Mouse (Mus musculus): ENCODE data around the gene Gcnt2. TPM values are rescaled to one million over a fixed set of nuclear protein-coding genes. Genes with fewer than 3 reads are reported as not detected.

Gene Gcnt2
- polyA plus RNA-seq, 1 experiment: not detected

DNA sequence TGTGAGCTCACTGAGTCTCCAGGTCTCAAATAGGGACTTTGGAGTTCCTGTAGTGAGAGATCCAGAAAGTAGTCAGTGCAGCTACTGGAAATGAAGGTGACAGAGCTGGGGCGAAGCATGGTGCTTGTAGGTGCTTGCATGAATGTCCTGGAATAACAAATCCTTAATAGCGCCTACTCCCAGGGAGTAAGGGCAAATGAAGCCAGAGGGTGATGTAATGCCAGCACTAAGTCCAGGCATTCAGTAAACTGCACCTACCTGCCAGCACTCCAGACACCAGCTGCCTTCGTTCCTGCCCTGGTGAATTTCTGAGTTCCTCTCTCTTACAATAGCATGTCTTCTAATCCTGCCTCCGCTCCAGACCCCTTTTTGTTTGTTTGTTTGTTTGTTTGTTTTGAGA is 39.1 kb downstream of the Gcnt2 start:
- Histone ChIP-seq H3K4me1 (ENCODE audit: control insufficient read depth) (no peaks in the 10 kb centered on the region), H3K27me3 (ENCODE audit: control insufficient read depth) (no peaks in the 10 kb centered on the region), H3K9me3 (ENCODE audit: control insufficient read depth, low read length) (no peaks in the 10 kb centered on the region), H3K4me3 (replicated peaks) (no peak overlapping the region), H3K36me3 (ENCODE audit: control insufficient read depth) (no peaks in the 10 kb centered on the region)
- no peak for TF ChIP-seq TAL1 (IDR thresholded peaks at IDR 0.05; ENCODE audit: low read length)
- TF ChIP-seq GATA1 (IDR thresholded peaks at IDR 0.05; ENCODE audit: low read length): no peak

DNA sequence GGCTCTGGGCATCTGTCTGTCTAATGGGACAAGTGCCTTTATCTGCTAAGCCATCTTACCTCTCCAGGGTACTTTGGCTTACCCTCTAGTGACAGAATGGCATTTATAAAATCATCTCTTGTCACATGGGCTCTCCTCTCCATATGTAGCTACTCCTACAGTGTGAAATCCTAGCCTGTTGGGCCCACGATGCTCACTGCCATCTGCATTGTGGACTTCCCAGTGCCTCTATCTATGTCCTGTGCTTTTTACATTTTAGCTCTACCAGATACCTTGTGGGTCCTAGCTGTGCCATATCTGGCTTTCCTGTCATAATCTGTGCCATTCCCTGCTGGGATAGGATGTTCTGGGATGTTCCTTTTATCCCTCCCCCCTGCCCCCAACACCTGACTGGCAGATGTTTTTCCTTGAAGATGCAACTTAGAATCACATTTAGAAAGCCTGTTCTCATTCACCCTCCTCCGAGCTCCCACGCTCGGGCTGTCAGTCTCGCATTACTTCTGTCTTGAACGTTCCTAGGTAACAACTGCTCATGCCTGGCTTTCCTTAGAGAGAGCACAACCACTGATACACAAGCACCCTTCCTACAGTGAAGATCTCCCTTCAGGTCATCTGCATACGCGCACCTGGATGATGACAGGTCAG is 39.9 kb downstream of the Gcnt2 start:
- H3K4me3 ChIP-seq (replicated peaks): no peak overlapping the region
- TF ChIP-seq TAL1 (IDR thresholded peaks at IDR 0.05; ENCODE audit: low read length) (no peak), GATA1 (IDR thresholded peaks at IDR 0.05; ENCODE audit: low read length) (no peak)
- no peaks in the 10 kb centered on the region for H3K9me3 ChIP-seq (ENCODE audit: control insufficient read depth, low read length)
- no peaks in the 10 kb centered on the region for H3K36me3 ChIP-seq (ENCODE audit: control insufficient read depth)
- no peaks in the 10 kb centered on the region for H3K4me1 ChIP-seq (ENCODE audit: control insufficient read depth)
- no peaks in the 10 kb centered on the region for H3K27me3 ChIP-seq (ENCODE audit: control insufficient read depth)

- Histone ChIP-seq H3K27me3 (ENCODE audit: control insufficient read depth) (no peaks in the 10 kb centered on the region), H3K4me1 (ENCODE audit: control insufficient read depth) (no peaks in the 10 kb centered on the region), H3K36me3 (ENCODE audit: control insufficient read depth) (no peaks in the 10 kb centered on the region), H3K9me3 (ENCODE audit: control insufficient read depth, low read length) (no peaks in the 10 kb centered on the region), H3K4me3 (replicated peaks) (no peak overlapping the region)
- no peak for TF ChIP-seq TAL1 (IDR thresholded peaks at IDR 0.05; ENCODE audit: low read length)
- no peak for TF ChIP-seq GATA1 (IDR thresholded peaks at IDR 0.05; ENCODE audit: low read length)
Measured at GRCm38 (mm10) chr13:40899994-40900970, 40.7 kb downstream of the Gcnt2 start.

DNA sequence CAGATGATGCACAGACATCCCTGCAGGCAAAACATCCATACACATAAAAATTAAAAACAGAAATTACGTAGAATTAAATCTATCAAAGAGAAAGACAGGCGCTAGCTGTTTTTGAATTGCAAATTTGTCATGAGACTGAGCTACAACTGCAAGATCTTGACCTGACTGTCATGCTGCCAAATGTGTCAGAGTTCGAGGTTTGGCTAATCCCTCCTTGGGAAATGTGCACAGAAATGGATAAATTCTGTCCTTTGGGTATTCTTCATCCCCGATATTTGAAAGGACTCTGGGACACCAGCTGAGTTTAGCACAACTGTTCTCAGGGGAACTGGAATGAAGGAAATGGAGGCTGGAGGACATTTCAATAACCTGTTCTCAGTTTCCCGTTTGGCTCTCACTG is 41.7 kb downstream of the Gcnt2 start:
- Histone ChIP-seq H3K27me3 (ENCODE audit: control insufficient read depth) (no peaks in the 10 kb centered on the region), H3K4me3 (replicated peaks) (no peak overlapping the region), H3K9me3 (ENCODE audit: control insufficient read depth, low read length) (no peaks in the 10 kb centered on the region), H3K4me1 (ENCODE audit: control insufficient read depth) (no peaks in the 10 kb centered on the region), H3K36me3 (ENCODE audit: control insufficient read depth) (no peaks in the 10 kb centered on the region)
- TF ChIP-seq TAL1 (IDR thresholded peaks at IDR 0.05; ENCODE audit: low read length) (no peak), GATA1 (IDR thresholded peaks at IDR 0.05; ENCODE audit: low read length) (no peak)

GRCm38 (mm10) chr13:40901831-40902459 is 42.4 kb downstream of the Gcnt2 start:
- Histone ChIP-seq H3K4me3 (replicated peaks) (no peak overlapping the region), H3K9me3 (ENCODE audit: control insufficient read depth, low read length) (no peaks in the 10 kb centered on the region), H3K27me3 (ENCODE audit: control insufficient read depth) (no peaks in the 10 kb centered on the region), H3K4me1 (ENCODE audit: control insufficient read depth) (no peaks in the 10 kb centered on the region), H3K36me3 (ENCODE audit: control insufficient read depth) (no peaks in the 10 kb centered on the region)
- TF ChIP-seq TAL1 (IDR thresholded peaks at IDR 0.05; ENCODE audit: low read length) (no peak), GATA1 (IDR thresholded peaks at IDR 0.05; ENCODE audit: low read length) (no peak)

DNA sequence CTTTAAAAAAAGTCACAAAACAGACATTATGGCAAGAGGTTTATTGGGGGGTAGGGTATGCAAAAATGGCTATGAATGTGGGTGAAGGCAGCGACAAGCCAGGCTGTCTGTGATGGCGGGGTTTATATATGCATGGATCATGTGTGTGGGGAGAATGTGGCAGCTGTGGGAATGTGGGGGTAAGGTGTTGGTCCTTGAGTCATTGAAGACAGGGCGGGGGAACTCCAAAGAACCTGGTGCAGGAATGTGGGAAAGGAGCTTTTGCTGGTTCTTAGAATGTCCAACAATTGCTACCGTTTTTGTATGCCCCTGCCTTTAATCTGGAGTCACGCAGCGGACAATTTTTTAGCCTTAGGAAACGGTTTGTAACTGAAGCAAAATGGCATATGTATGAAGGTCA is 44.5 kb downstream of the Gcnt2 start:
- no peaks in the 10 kb centered on the region for H3K9me3 ChIP-seq (ENCODE audit: control insufficient read depth, low read length)
- no peaks in the 10 kb centered on the region for H3K27me3 ChIP-seq (ENCODE audit: control insufficient read depth)
- peaks cover 2% of the 10 kb centered on the region; the same call in 1 of the 2 replicates for H3K4me1 ChIP-seq (ENCODE audit: control insufficient read depth)
- no peaks in the 10 kb centered on the region for H3K36me3 ChIP-seq (ENCODE audit: control insufficient read depth)
- TF ChIP-seq GATA1 (IDR thresholded peaks at IDR 0.05; ENCODE audit: low read length) (no peak), TAL1 (IDR thresholded peaks at IDR 0.05; ENCODE audit: low read length) (no peak)
- no peak overlapping the region for H3K4me3 ChIP-seq (replicated peaks)

- no peak for TF ChIP-seq GATA1 (IDR thresholded peaks at IDR 0.05; ENCODE audit: low read length)
- TF ChIP-seq TAL1 (IDR thresholded peaks at IDR 0.05; ENCODE audit: low read length): no peak
- Histone ChIP-seq H3K27me3 (ENCODE audit: control insufficient read depth) (no peaks in the 10 kb centered on the region), H3K9me3 (ENCODE audit: control insufficient read depth, low read length) (no peaks in the 10 kb centered on the region), H3K36me3 (ENCODE audit: control insufficient read depth) (no peaks in the 10 kb centered on the region), H3K4me3 (replicated peaks) (no peak overlapping the region), H3K4me1 (ENCODE audit: control insufficient read depth) (peaks cover 2% of the 10 kb centered on the region; the same call in 1 of the 2 replicates)
Measured at GRCm38 (mm10) chr13:40906528-40906927, 47.0 kb downstream of the Gcnt2 start.

GRCm38 (mm10) chr13:40907274-40907673 is 47.7 kb downstream of the Gcnt2 start:
- TF ChIP-seq TAL1 (IDR thresholded peaks at IDR 0.05; ENCODE audit: low read length) (no peak), GATA1 (IDR thresholded peaks at IDR 0.05; ENCODE audit: low read length) (no peak)
- Histone ChIP-seq H3K4me1 (ENCODE audit: control insufficient read depth) (peaks cover 2% of the 10 kb centered on the region; the same call in 1 of the 2 replicates), H3K27me3 (ENCODE audit: control insufficient read depth) (no peaks in the 10 kb centered on the region), H3K36me3 (ENCODE audit: control insufficient read depth) (no peaks in the 10 kb centered on the region), H3K4me3 (replicated peaks) (no peak overlapping the region), H3K9me3 (ENCODE audit: control insufficient read depth, low read length) (no peaks in the 10 kb centered on the region)

GRCm38 (mm10) chr13:40908044-40908443 is 48.5 kb downstream of the Gcnt2 start:
- Histone ChIP-seq H3K4me1 (ENCODE audit: control insufficient read depth) (peaks cover 2% of the 10 kb centered on the region; the same call in 1 of the 2 replicates), H3K27me3 (ENCODE audit: control insufficient read depth) (no peaks in the 10 kb centered on the region), H3K9me3 (ENCODE audit: control insufficient read depth, low read length) (no peaks in the 10 kb centered on the region), H3K36me3 (ENCODE audit: control insufficient read depth) (no peaks in the 10 kb centered on the region), H3K4me3 (replicated peaks) (no peak overlapping the region)
- TF ChIP-seq GATA1 (IDR thresholded peaks at IDR 0.05; ENCODE audit: low read length): no peak
- no peak for TF ChIP-seq TAL1 (IDR thresholded peaks at IDR 0.05; ENCODE audit: low read length)

Data from erythroblast, embryonic 14.5 days (primary cell).